Mouse (Mus musculus): ENCODE data around the gene Eif2b3. TPM values are rescaled to one million over a fixed set of nuclear protein-coding genes. Genes with fewer than 3 reads are reported as not detected.

Gene Eif2b3
- total and polyA plus RNA-seq, 2 experiments: 4.5 to 9.5 TPM

- no peak overlapping the region for H3K9ac ChIP-seq (ENCODE audit: low read depth, low read length)
- no peak for DNase-seq (ENCODE audit: extremely low read depth, low read depth, low spot score)
- no peaks in the 10 kb centered on the region for H3K27me3 ChIP-seq (ENCODE audit: control insufficient read depth, insufficient read depth, low read length)
- 78% methylated on average over 3 of the region's 3 CpGs for WGBS
- no peaks in the 10 kb centered on the region for H3K4me1 ChIP-seq (ENCODE audit: control insufficient read depth, insufficient read depth, low read length)
- peaks cover 9% of the 10 kb centered on the region; the same call in 1 of the 2 replicates for H3K36me3 ChIP-seq (ENCODE audit: control insufficient read depth, insufficient read depth, low read length)
- no peak overlapping the region for H3K27ac ChIP-seq (replicated peaks; ENCODE audit: insufficient read depth, low read depth, low read length)
- TF ChIP-seq POLR2A (IDR thresholded peaks at IDR 0.05; ENCODE audit: extremely low read depth, insufficient read depth, low read length): no peak
- no peaks in the 10 kb centered on the region for H3K79me2 ChIP-seq (ENCODE audit: control insufficient read depth, insufficient read depth, low read length)
- H3K4me3 ChIP-seq (ENCODE audit: insufficient read depth, low read depth, low read length): no peak overlapping the region
These were observed 12.1 kb upstream of the Eif2b3 start for GRCm38 (mm10) chr4:117007058-117007457.

GRCm38 (mm10) chr4:117010231-117010630 is 9.0 kb upstream of the Eif2b3 start:
- no peak for DNase-seq (ENCODE audit: extremely low read depth, low read depth, low spot score)
- Histone ChIP-seq H3K79me2 (ENCODE audit: control insufficient read depth, insufficient read depth, low read length) (no peaks in the 10 kb centered on the region), H3K4me3 (ENCODE audit: insufficient read depth, low read depth, low read length) (no peak overlapping the region), H3K27ac (replicated peaks; ENCODE audit: insufficient read depth, low read depth, low read length) (no peak overlapping the region), H3K4me1 (ENCODE audit: control insufficient read depth, insufficient read depth, low read length) (no peaks in the 10 kb centered on the region), H3K27me3 (ENCODE audit: control insufficient read depth, insufficient read depth, low read length) (no peaks in the 10 kb centered on the region), H3K36me3 (ENCODE audit: control insufficient read depth, insufficient read depth, low read length) (no peaks in the 10 kb centered on the region), H3K9ac (ENCODE audit: low read depth, low read length) (no peak overlapping the region)
- WGBS: 80% methylated on average over 5 of the region's 5 CpGs
- TF ChIP-seq POLR2A (IDR thresholded peaks at IDR 0.05; ENCODE audit: extremely low read depth, insufficient read depth, low read length) (no peak), CTCF (IDR thresholded peaks at IDR 0.05; ENCODE audit: low read depth, low read length) (no peak)

- 86% methylated on average over 6 of the region's 6 CpGs for WGBS
- no peak for DNase-seq (ENCODE audit: extremely low read depth, low read depth, low spot score)
These were observed 5.6 kb upstream of the Eif2b3 start for GRCm38 (mm10) chr4:117013596-117013995.

GRCm38 (mm10) chr4:117014901-117015415 is 4.2 kb upstream of the Eif2b3 start:
- TF ChIP-seq CTCF (IDR thresholded peaks at IDR 0.05; ENCODE audit: low read depth, low read length) (no peak), POLR2A (IDR thresholded peaks at IDR 0.05; ENCODE audit: extremely low read depth, insufficient read depth, low read length) (no peak)
- H3K79me2 ChIP-seq (ENCODE audit: control insufficient read depth, insufficient read depth, low read length): no peaks in the 10 kb centered on the region
- WGBS: 62% methylated on average over 4 of the region's 4 CpGs

More at GRCm38 (mm10) chr4:117013596-117013995, 5.6 kb upstream of the Eif2b3 start:
- no peaks in the 10 kb centered on the region for H3K36me3 ChIP-seq (ENCODE audit: control insufficient read depth, insufficient read depth, low read length)
- H3K27me3 ChIP-seq (ENCODE audit: control insufficient read depth, insufficient read depth, low read length): no peaks in the 10 kb centered on the region
- no peaks in the 10 kb centered on the region for H3K79me2 ChIP-seq (ENCODE audit: control insufficient read depth, insufficient read depth, low read length)
- H3K9ac ChIP-seq (ENCODE audit: low read depth, low read length): no peak overlapping the region
- no peak overlapping the region for H3K4me3 ChIP-seq (ENCODE audit: insufficient read depth, low read depth, low read length)
- TF ChIP-seq CTCF (IDR thresholded peaks at IDR 0.05; ENCODE audit: low read depth, low read length): no peak
- no peak for TF ChIP-seq POLR2A (IDR thresholded peaks at IDR 0.05; ENCODE audit: extremely low read depth, insufficient read depth, low read length)
- no peaks in the 10 kb centered on the region for H3K4me1 ChIP-seq (ENCODE audit: control insufficient read depth, insufficient read depth, low read length)
- H3K27ac ChIP-seq (replicated peaks; ENCODE audit: insufficient read depth, low read depth, low read length): no peak overlapping the region

GRCm38 (mm10) chr4:117017738-117018137 is 1.5 kb upstream of the Eif2b3 start:
- Histone ChIP-seq H3K27me3 (ENCODE audit: control insufficient read depth, insufficient read depth, low read length) (no peaks in the 10 kb centered on the region), H3K9ac (ENCODE audit: low read depth, low read length) (no peak overlapping the region), H3K4me3 (ENCODE audit: insufficient read depth, low read depth, low read length) (no peak overlapping the region), H3K36me3 (ENCODE audit: control insufficient read depth, insufficient read depth, low read length) (peaks cover 3% of the 10 kb centered on the region; the same call in 1 of the 2 replicates), H3K27ac (replicated peaks; ENCODE audit: insufficient read depth, low read depth, low read length) (no peak overlapping the region), H3K4me1 (ENCODE audit: control insufficient read depth, insufficient read depth, low read length) (0 out of 2 replicates have a peak, but pooled peaks cover 3% of the 10 kb centered on the region), H3K79me2 (ENCODE audit: control insufficient read depth, insufficient read depth, low read length) (0 out of 2 replicates have a peak, but pooled peaks cover 4% of the 10 kb centered on the region)
- no peak for TF ChIP-seq POLR2A (IDR thresholded peaks at IDR 0.05; ENCODE audit: extremely low read depth, insufficient read depth, low read length)
- TF ChIP-seq CTCF (IDR thresholded peaks at IDR 0.05; ENCODE audit: low read depth, low read length): no peak
- 86% methylated on average over 2 of the region's 2 CpGs for WGBS
- no peak for DNase-seq (ENCODE audit: extremely low read depth, low read depth, low spot score)

More at GRCm38 (mm10) chr4:117014901-117015415, 4.2 kb upstream of the Eif2b3 start:
- Histone ChIP-seq H3K36me3 (ENCODE audit: control insufficient read depth, insufficient read depth, low read length) (no peaks in the 10 kb centered on the region), H3K27me3 (ENCODE audit: control insufficient read depth, insufficient read depth, low read length) (no peaks in the 10 kb centered on the region), H3K9ac (ENCODE audit: low read depth, low read length) (no peak overlapping the region), H3K27ac (replicated peaks; ENCODE audit: insufficient read depth, low read depth, low read length) (no peak overlapping the region), H3K4me3 (ENCODE audit: insufficient read depth, low read depth, low read length) (no peak overlapping the region), H3K4me1 (ENCODE audit: control insufficient read depth, insufficient read depth, low read length) (0 out of 2 replicates have a peak, but pooled peaks cover 2% of the 10 kb centered on the region)
- no peak for DNase-seq (ENCODE audit: extremely low read depth, low read depth, low spot score)

- no peak for TF ChIP-seq CTCF (IDR thresholded peaks at IDR 0.05; ENCODE audit: low read depth, low read length)
- TF ChIP-seq POLR2A (IDR thresholded peaks at IDR 0.05; ENCODE audit: extremely low read depth, insufficient read depth, low read length): no peak
- 89% methylated on average over 7 of the region's 7 CpGs for WGBS
- H3K4me1 ChIP-seq (ENCODE audit: control insufficient read depth, insufficient read depth, low read length): 0 out of 2 replicates have a peak, but pooled peaks cover 3% of the 10 kb centered on the region
These were observed 875 bp upstream of the Eif2b3 start for GRCm38 (mm10) chr4:117018327-117018726.

More at GRCm38 (mm10) chr4:117018327-117018726, 875 bp upstream of the Eif2b3 start:
- Histone ChIP-seq H3K27me3 (ENCODE audit: control insufficient read depth, insufficient read depth, low read length) (no peaks in the 10 kb centered on the region), H3K4me3 (ENCODE audit: insufficient read depth, low read depth, low read length) (no peak overlapping the region), H3K79me2 (ENCODE audit: control insufficient read depth, insufficient read depth, low read length) (0 out of 2 replicates have a peak, but pooled peaks cover 4% of the 10 kb centered on the region), H3K27ac (replicated peaks; ENCODE audit: insufficient read depth, low read depth, low read length) (no peak overlapping the region), H3K36me3 (ENCODE audit: control insufficient read depth, insufficient read depth, low read length) (peaks cover 8% of the 10 kb centered on the region; the same call in 1 of the 2 replicates), H3K9ac (ENCODE audit: low read depth, low read length) (no peak overlapping the region)
- DNase-seq (ENCODE audit: extremely low read depth, low read depth, low spot score): no peak
